Mouse (Mus musculus) neural tube, embryonic 10.5 days (tissue): ENCODE results near the gene Ipo9.
"Not testable (repeated sequence)": the region's sequence is repeated elsewhere in the genome, so short reads cannot be mapped to it uniquely, and the experiment has no call there.

Source experiments
- DNase-seq: peaks from one replicate; pipeline ENCODE4 v3.0.0-alpha.2; 2017; ENCODE audit warnings: low spot score; ENCODE audit errors: extremely low spot score

Ipo9 gene

DNA sequence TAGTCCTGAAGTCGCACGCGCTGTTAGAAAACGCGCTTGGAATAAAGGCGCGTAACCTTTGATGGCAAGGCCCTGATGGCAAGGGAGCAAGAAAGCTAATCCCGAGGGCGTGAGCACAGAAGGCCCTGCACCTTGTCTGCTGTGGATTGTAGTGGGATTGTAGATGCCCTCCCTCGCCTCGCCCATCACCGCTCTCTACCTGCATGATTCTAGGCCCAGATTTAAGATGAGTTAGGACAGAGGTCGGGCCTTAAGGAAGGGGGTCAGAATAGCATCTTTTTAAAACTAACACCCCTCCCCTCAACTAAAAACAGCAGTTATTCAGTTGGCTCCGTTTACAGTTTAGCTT, 344 bp upstream of the Ipo9 start:
- DNase-seq: no peak

DNA sequence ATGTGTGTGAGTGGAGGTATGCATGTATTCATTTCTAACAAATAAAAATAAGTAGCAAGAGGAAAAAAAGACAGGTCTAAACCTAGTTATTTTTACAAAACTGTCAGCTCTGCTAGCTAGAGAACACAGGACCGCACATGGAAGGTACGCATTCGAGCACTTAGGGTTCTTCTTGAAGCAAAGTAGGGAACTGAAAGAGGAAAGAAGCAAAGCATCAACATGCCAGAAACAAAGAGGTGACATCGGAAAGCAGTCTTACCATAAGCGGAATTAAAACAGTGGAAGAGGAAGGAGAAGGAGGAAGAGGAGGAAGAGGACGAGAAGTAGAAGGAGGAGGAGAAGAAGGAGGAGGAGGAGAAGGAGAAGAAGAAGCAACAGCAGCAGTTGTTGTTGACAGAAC, 2.9 kb downstream of the Ipo9 start:
- DNase-seq: no peak

DNA sequence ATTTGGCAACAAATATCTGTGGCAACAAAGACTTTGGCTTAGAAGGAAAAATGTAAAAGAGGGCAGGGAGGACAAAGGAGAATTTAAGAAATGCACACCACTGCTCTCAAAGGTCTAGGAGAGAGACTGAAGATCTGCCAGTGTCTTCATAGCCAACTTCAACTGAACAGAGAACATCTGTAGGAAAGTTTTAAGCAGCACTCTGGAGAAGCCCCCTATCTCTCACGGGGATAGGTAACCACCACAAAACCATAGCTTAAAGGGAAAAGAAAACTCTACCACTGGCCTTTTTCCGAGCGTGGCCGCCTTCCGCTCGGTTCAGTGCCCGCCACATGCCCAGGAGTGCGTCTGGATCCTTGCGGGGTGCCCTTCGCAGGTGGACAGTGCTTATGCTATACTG, 3.7 kb downstream of the Ipo9 start:
- no peak for DNase-seq

- DNase-seq: no peak
Measured at GRCm38 (mm10) chr1:135422772-135423171, 7.5 kb downstream of the Ipo9 start.

DNA sequence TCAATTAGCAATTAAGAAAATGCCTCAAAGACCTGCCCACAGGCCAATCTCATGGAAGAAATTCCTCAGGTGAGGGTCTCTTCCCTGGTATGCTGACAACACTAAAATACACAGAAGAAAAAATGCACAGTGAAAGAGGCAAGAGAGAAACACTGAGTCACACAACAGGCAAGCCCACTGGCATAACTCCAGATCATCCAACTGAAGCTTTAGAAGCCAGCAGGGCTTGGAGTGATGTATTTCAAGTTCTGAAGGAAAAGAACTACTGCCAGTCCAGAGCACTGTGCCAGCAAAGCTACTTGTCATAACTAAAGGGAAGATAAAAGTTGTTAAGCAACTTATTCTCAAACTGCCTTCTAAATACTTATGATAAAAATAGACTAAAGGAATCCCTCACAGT, 16.3 kb downstream of the Ipo9 start:
- DNase-seq: no peak

DNA sequence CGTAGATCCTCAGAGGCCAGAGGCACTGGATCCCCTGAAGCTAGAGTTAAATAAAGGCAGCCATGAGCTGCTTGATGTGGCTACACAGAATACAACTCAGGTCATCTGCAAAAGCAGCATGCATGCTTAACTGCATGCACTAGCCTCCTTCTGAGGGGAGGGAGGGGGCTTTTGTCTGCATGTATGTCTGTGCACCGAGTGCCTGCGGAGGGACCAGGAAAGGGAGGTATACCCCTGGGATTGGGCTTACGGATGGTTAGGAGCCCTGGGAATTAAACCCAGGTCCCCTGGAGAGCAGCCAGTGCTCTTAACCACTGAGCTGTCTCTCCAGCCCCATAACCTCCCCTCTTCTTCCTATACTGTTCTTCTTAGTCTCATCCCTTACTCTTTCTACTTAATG, 18.2 kb downstream of the Ipo9 start:
- DNase-seq: no peak

- DNase-seq: no peak
Measured at GRCm38 (mm10) chr1:135410967-135411366, 19.3 kb downstream of the Ipo9 start.

DNA sequence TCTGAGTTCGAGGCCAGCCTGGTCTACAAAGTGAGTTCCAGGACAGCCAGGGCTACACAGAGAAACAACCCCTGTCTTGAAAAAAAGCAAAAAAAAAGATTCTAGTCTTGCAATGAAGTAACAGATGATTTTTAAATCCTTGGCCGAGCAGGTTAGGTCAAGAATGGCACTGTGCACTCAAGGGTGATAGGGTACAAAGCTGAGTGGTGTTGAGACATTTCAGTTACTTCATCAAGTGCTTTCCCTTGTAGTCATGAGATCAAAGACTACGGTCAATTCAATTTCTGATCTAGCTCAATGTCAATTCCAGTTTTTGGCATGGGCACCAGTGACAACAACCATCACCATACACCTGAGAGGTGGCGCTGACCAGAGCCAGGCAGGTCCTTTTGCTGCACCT, 21.3 kb downstream of the Ipo9 start:
- no peak for DNase-seq

GRCm38 (mm10) chr1:135405356-135405755, 24.9 kb downstream of the Ipo9 start:
- DNase-seq: no peak

- no peak for DNase-seq
Measured at GRCm38 (mm10) chr1:135401452-135402110, 28.7 kb downstream of the Ipo9 start.

DNA sequence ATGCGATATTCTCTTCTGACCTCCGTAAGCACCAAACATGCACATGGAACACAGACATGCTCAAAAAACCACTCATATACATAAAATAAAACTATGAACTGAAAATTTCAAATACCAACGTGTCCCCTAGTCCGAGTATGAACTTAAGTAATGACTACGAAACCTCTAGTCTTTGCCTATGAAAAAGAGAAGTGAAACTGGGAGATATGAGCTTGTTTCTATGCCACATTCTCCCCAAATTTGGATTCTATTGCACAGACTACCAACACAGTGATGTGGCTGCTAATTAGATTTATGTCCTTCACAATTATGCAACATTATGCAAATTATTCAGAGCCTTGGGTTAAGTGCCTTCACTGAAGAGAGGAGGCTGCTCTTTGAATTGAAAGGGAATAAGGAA, 30.8 kb downstream of the Ipo9 start:
- no peak for DNase-seq

DNA sequence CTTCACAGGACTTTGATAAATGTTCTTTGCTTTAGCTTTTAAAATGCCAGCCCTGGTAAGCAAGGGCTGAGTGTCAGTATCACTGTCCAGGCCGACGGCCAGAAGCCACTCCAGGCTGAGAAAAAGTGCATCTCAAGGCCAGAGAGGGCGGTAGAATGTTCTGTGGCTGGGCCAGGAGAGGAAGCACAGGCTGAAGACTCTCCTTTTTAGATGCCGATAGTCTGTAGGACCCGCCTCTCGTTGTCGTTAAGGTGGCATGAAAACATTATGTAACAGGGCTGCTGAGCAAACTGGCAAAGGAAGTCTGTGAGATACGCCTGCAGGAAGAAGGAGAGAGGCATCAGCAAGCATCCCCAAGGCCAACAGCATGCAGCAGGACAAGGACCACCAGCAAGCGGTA, 45.1 kb downstream of the Ipo9 start:
- DNase-seq: no peak

DNA sequence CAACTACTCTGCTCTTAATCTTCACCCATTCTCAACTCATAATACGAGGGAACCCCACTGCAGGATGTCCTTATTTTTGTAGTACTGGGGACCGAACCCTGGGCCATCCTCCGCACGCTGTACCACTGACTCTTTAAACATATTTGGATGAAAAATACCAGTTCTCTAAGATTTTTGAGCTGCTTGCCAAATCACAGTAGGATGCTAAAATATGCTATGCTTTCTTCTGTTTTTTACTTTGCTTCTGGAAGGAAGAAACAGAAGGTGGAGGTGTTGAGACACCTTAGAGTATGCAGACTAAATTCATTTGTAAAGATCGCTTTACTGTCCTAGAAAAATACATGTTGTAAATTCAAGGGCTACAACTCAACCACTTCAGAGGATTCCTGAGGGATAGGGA, 46.1 kb downstream of the Ipo9 start:
- no peak for DNase-seq

GRCm38 (mm10) chr1:135381560-135381959, 48.7 kb downstream of the Ipo9 start:
- DNase-seq: not testable (repeated sequence)

- DNase-seq: no peak
Measured at GRCm38 (mm10) chr1:135380071-135380991, 50.0 kb downstream of the Ipo9 start.

- no peak for DNase-seq
Measured at GRCm38 (mm10) chr1:135379048-135379447, 51.3 kb downstream of the Ipo9 start.

GRCm38 (mm10) chr1:135378576-135378975, 51.7 kb downstream of the Ipo9 start:
- no peak for DNase-seq

GRCm38 (mm10) chr1:135374868-135375581, 55.3 kb downstream of the Ipo9 start, which contains the start of gene Shisa4:
Shisa4 (minus strand) TSS chr1:135375237.
- DNase-seq: peak; percentile 88

DNA sequence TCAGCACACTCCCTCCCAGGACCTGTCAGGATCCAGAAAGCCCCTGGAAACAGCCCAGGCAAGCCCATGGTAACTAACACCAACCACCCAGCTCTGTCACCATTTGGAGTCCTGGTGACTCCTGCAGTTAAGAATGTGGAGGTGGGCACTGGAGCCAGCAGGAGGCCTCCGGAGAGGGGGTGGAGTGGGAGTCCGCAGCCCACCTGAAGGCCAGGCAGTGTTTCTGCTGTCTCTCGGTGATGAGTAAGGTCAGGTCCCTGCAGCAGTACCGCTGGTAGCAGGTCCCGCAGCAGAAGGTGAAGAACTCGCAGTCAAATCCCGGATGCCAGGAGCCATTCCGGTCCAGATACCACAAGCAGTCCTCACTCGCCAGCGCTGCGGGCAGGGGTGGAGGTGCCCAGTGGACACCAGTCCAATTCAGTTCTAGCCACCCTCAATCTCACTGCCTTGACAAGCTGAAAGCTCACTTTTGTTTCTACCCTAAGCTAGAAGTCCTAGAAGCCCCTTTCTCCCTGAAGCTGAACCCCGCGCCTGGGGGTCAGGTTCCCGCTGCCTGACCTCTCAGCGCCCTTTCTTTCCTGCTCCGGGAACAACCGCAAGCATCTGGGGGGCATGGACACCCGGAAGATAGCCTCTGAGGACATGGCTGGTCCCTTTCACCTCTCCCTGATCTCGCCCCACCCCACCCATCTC, 56.0 kb downstream of the Ipo9 start:
- DNase-seq: no peak

DNA sequence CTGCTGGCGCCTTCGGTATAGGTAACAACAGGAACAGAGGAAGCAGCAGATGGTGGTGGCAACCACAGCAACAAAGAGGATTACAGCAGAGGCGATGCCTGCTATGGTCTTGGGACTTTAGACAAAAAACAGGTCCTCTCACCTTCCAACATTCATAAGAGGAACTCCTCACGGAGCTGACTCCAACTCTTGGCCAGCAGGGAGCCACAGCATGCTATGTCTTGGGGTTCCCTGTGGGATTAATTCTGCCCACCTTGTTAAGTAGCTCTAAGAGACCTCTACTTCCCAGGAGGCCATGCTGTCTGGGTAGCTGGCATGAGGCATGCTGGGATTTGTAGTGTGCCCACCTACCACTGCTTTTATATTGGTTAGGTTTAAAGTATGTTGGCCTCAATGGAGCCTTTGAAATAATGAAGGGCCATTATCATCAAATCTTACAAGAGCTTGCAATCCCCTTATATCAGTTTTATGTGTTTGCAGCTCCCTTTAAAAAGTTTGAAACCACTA, 57.1 kb downstream of the Ipo9 start:
- DNase-seq: no peak

GRCm38 (mm10) chr1:135369415-135369814, 60.9 kb downstream of the Ipo9 start:
- DNase-seq: no peak
